Mouse (Mus musculus) heart, embryonic 12.5 days (tissue): ENCODE measurements around the gene Arih1. TPM values are rescaled to one million over a fixed set of nuclear protein-coding genes. Genes with fewer than 3 reads are reported as not detected.
"Not testable (repeated sequence)": the region's sequence is repeated elsewhere in the genome, so short reads cannot be mapped to it uniquely, and the experiment has no call there.

Source experiments
- ATAC-seq: fragments of 200-750 bp; cut with Nextera tagmentation; 2 replicates; pipeline ENCODE4 v1.8.0; 2017; ENCODE audit warnings: moderate TSS enrichment, moderate library complexity; ENCODE audit not compliant: insufficient number of reproducible peaks, low FRiP score
- H3K27ac ChIP-seq: fragments of 300-500 bp; sonication (generic); 2 replicates; pipeline ENCODE4 v1.5.1; 2016; ENCODE audit warnings: mild to moderate bottlenecking, moderate library complexity; ENCODE audit not compliant: poor library complexity, severe bottlenecking
- H3K27me3 ChIP-seq: fragments of 300-500 bp; sonication (generic); replicated peaks from 2 replicates; pipeline ENCODE4 v1.6.1; 2016; ENCODE audit warnings: mild to moderate bottlenecking, moderate library complexity
- H3K36me3 ChIP-seq: fragments of 300-500 bp; sonication (generic); 2 replicates; pipeline ENCODE4 v1.6.1; 2016; ENCODE audit warnings: mild to moderate bottlenecking, moderate library complexity
- H3K4me1 ChIP-seq: fragments of 300-500 bp; sonication (generic); replicated peaks from 2 replicates; pipeline ENCODE4 v1.6.1; 2016; ENCODE audit warnings: mild to moderate bottlenecking
- H3K4me2 ChIP-seq: fragments of 300-500 bp; sonication (generic); 2 replicates; pipeline ENCODE4 v1.6.1; 2016; ENCODE audit warnings: mild to moderate bottlenecking, moderate library complexity
- H3K4me3 ChIP-seq: fragments of 300-500 bp; sonication (generic); 2 replicates; pipeline ENCODE4 v1.5.1; 2016; ENCODE audit warnings: mild to moderate bottlenecking
- H3K9ac ChIP-seq: fragments of 300-500 bp; sonication (generic); 2 replicates; pipeline ENCODE4 v1.6.1; 2016; ENCODE audit warnings: mild to moderate bottlenecking, moderate library complexity
- H3K9me3 ChIP-seq: fragments of 300-500 bp; sonication (generic); replicated peaks from 2 replicates; pipeline ENCODE4 v1.6.1; 2016; ENCODE audit warnings: mild to moderate bottlenecking, moderate library complexity
- WGBS: fragments of 180-500 bp; shearing (Covaris S2); methylation state at CpG from one replicate; pipeline ENCODE4 v1.1.7; 2016; 5-methylcytosine and 5-hydroxymethylcytosine counted together
- polyA plus RNA-seq: library from polyadenylated mRNA; unstranded; fragments of >200 nt; fragmentation: Nextera tagmentation; extraction: Ambion mirVana; gene quantifications from 2 replicates; pipeline ENCODE4 v1.2.1, GENCODE M21; 2016

Gene Arih1
- polyA plus RNA-seq, 1 experiment from 2014 or later, result 20.9 TPM

DNA sequence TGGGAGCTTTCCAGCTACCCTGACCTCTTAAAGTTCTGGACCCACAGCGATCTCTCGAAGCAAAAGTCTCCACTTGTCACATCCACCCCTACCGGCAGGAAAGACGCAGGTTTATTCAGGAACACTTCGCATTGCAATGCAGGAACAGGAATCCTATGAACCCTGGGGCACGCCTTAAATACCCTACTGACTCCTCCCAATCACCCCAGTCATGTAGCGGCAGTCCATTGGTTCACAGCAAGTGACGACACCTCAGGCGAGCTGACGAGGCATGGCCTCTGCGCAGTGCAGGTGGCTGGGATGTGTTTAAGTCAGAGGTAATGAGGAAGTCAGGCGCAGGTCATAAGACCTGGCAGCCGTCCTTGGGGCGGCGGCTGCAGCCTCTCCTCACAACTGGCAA, 110.8 kb downstream of the Arih1 start:
- Histone ChIP-seq H3K4me1 (no peaks in the 10 kb centered on the region), H3K4me2 (no peak overlapping the region), H3K9me3 (peaks cover 21% of the 10 kb centered on the region), H3K4me3 (no peak overlapping the region), H3K36me3 (no peaks in the 10 kb centered on the region), H3K27ac (no peak overlapping the region), H3K9ac (no peak overlapping the region), H3K27me3 (no peaks in the 10 kb centered on the region)
- WGBS, result 85% methylated on average over 15 of the region's 15 CpGs
- ATAC-seq, result no peak

- 87% methylated on average over 9 of the region's 9 CpGs for WGBS
- Histone ChIP-seq H3K27ac (no peak overlapping the region), H3K9ac (no peak overlapping the region), H3K36me3 (no peaks in the 10 kb centered on the region), H3K4me1 (no peaks in the 10 kb centered on the region), H3K4me3 (no peak overlapping the region), H3K4me2 (no peak overlapping the region), H3K27me3 (no peaks in the 10 kb centered on the region), H3K9me3 (peaks cover 20% of the 10 kb centered on the region)
- ATAC-seq, result no peak
Observed at GRCm38 (mm10) chr9:59369646-59370045, 116.8 kb downstream of the Arih1 start.

DNA sequence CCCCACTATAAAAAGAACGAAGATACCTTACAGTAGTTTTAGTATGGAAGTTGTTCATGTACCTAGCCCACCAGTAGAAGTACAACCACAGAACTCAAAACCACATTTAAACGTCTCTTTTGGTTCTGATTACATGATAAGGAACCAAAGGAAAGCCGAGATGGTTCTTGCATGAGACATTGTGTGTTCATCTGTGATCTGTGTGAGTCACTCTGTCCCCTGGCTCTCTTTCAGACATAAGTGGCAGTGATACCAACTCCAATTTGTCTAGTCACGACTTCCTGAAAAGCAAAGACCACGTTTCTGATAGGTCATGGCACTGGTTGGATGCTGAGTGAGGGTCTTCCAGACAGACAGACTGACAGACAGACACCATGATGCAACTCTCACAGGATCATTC, 117.2 kb downstream of the Arih1 start:
- H3K4me3 ChIP-seq, result no peak overlapping the region
- H3K27me3 ChIP-seq, result no peaks in the 10 kb centered on the region
- no peak overlapping the region for H3K9ac ChIP-seq
- no peak for ATAC-seq
- H3K36me3 ChIP-seq, result no peaks in the 10 kb centered on the region
- no peaks in the 10 kb centered on the region for H3K4me1 ChIP-seq
- peaks cover 15% of the 10 kb centered on the region for H3K9me3 ChIP-seq
- no peak overlapping the region for H3K4me2 ChIP-seq
- 70% methylated on average over 5 of the region's 5 CpGs for WGBS
- no peak overlapping the region for H3K27ac ChIP-seq

GRCm38 (mm10) chr9:59360487-59360886, 125.9 kb downstream of the Arih1 start:
- ATAC-seq, result not testable (repeated sequence)

DNA sequence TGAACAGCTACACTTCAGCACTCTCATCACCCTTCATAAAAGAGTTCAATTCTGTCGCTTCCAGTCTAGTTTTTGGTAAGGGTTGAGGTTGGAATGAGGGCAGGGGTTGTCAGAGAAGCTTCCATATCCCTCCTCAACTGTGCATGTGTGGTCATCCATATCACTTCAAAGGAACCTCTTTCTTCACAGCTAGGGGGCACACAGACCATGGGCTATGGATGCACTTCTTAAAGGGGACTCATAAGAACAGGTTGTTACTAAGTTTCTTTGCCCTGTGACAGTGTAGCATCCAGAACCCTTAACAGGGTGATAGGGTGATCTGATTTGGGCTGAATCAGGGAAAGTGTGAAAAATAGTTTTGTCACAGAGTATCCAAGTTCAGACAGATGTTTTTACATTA, 128.4 kb downstream of the Arih1 start:
- H3K27me3 ChIP-seq, H3K27ac ChIP-seq, H3K4me3 ChIP-seq, H3K4me2 ChIP-seq, H3K36me3 ChIP-seq, H3K4me1 ChIP-seq, H3K9me3 ChIP-seq, H3K9ac ChIP-seq, ATAC-seq: not testable (repeated sequence)
- 67% methylated on average over 1 of the region's 1 CpGs for WGBS

More at GRCm38 (mm10) chr9:59360487-59360886, 125.9 kb downstream of the Arih1 start:
- not testable (repeated sequence) for H3K27me3 ChIP-seq, H3K4me2 ChIP-seq, H3K4me1 ChIP-seq, H3K27ac ChIP-seq, H3K9me3 ChIP-seq, H3K9ac ChIP-seq, H3K4me3 ChIP-seq, H3K36me3 ChIP-seq
- 56% methylated on average over 2 of the region's 3 CpGs for WGBS

DNA sequence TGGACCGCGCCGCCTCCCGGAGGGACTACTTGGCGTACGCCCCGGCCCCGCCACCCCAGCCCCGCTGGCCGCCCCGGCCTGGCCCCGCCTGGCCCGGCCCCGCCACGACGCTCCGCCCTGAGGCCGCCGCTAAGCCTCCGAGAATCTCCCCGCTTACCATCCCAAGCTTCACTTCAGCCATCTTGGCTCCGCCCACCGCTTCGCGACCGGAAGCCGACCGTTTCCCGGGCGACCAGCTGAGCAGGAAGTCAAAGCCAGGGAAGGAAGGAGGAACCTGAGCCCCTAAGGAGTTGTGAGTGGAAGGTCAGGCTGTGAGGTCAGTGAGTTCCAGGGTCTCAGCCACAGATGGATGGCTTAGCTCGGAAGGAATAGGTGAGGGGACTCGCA, 133.2 kb downstream of the Arih1 start, which contains the start of gene Bbs4:
Gene Bbs4, minus strand, starts transcription at position 256 of the 387 bp plus-strand sequence.
- H3K9ac ChIP-seq, result peak within 1 kb of the TSS; percentile 77
- H3K4me3 ChIP-seq, result peak within 1 kb of the TSS; percentile 69
- 0 out of 2 replicates have a peak, but pooled peaks cover 4% of the 10 kb centered on the region for H3K4me1 ChIP-seq
- H3K27me3 ChIP-seq, result no peaks in the 10 kb centered on the region
- peak within 1 kb of the TSS; percentile 73 for H3K4me2 ChIP-seq
- peak; percentile 96 for ATAC-seq
- WGBS, result 1% methylated on average over 30 of the region's 32 CpGs
- H3K9me3 ChIP-seq, result no peaks in the 10 kb centered on the region
- H3K27ac ChIP-seq, result peak within 1 kb of the TSS; percentile 62
- H3K36me3 ChIP-seq, result no peaks in the 10 kb centered on the region

GRCm38 (mm10) chr9:59352586-59353252, 133.7 kb downstream of the Arih1 start:
- Histone ChIP-seq H3K4me2 (peak overlapping the region; percentile 73), H3K27me3 (no peaks in the 10 kb centered on the region), H3K9me3 (no peaks in the 10 kb centered on the region), H3K4me3 (peak overlapping the region; percentile 69), H3K4me1 (0 out of 2 replicates have a peak, but pooled peaks cover 4% of the 10 kb centered on the region), H3K9ac (peak overlapping the region; percentile 77), H3K36me3 (no peaks in the 10 kb centered on the region), H3K27ac (peak overlapping the region; percentile 62)
- WGBS, result 13% methylated on average over 15 of the region's 15 CpGs
- no peak for ATAC-seq

GRCm38 (mm10) chr9:59346176-59346575, 140.2 kb downstream of the Arih1 start:
- Histone ChIP-seq H3K9me3 (peaks cover 3% of the 10 kb centered on the region; the same call in 1 of the 2 replicates), H3K27ac (no peak overlapping the region), H3K4me1 (no peaks in the 10 kb centered on the region), H3K4me3 (no peak overlapping the region), H3K27me3 (no peaks in the 10 kb centered on the region), H3K9ac (no peak overlapping the region), H3K36me3 (peaks cover 7% of the 10 kb centered on the region), H3K4me2 (no peak overlapping the region)
- ATAC-seq, result no peak
- 46% methylated on average over 2 of the region's 2 CpGs for WGBS

GRCm38 (mm10) chr9:59340002-59340401, 146.4 kb downstream of the Arih1 start:
- peaks cover 3% of the 10 kb centered on the region; the same call in 1 of the 2 replicates for H3K9me3 ChIP-seq
- ATAC-seq, result no peak
- H3K27me3 ChIP-seq, result no peaks in the 10 kb centered on the region
- no peaks in the 10 kb centered on the region for H3K4me1 ChIP-seq
- H3K27ac ChIP-seq, result no peak overlapping the region
- H3K4me3 ChIP-seq, result no peak overlapping the region
- no peak overlapping the region for H3K9ac ChIP-seq
- 79% methylated on average over 9 of the region's 9 CpGs for WGBS
- no peak overlapping the region for H3K4me2 ChIP-seq
- H3K36me3 ChIP-seq, result peaks cover 19% of the 10 kb centered on the region

DNA sequence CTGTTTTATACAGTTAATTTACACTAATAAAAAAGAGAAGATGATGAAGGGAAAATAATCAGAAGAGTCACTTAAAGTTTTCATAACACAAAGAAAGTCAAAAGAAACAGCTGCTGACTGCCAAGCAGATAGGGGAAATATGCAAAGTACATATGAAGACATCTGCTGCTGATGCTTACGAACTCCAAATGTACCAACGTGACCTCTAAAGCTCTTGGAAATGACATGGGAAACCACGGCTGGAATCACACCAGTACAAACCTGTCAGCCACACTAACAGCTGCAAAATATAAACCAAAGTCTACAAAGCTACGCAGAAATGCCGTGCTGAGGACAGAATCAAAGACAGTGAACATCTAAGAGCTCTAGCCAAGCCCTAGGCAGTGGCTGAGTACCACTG, 147.3 kb downstream of the Arih1 start:
- no peak overlapping the region for H3K27ac ChIP-seq
- no peak overlapping the region for H3K9ac ChIP-seq
- no peak for ATAC-seq
- H3K4me2 ChIP-seq, result no peak overlapping the region
- H3K36me3 ChIP-seq, result peaks cover 19% of the 10 kb centered on the region
- H3K9me3 ChIP-seq, result peaks cover 3% of the 10 kb centered on the region; the same call in 1 of the 2 replicates
- H3K4me3 ChIP-seq, result no peak overlapping the region
- H3K4me1 ChIP-seq, result no peaks in the 10 kb centered on the region
- H3K27me3 ChIP-seq, result no peaks in the 10 kb centered on the region
- 87% methylated on average over 5 of the region's 5 CpGs for WGBS

DNA sequence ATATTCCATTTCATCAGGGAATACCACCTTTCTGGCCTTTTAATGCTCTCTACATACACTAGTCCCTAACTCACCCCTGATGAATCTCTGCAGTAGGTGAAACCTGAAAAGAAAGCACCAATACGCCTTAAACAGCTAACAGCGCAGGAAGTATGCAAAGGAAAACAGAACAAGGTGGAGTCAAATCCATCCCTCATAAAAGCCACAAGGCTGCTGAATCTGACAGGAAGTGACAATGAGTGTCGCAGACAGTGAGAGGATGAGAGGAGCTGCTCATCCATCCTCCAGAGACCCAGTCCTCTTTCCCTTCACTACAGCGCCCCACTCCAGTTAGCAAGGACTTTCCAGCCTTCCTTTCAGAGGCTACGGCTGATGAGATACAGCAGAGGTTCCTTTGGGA, 148.0 kb downstream of the Arih1 start:
- no peak for ATAC-seq
- 77% methylated on average over 5 of the region's 5 CpGs for WGBS
- Histone ChIP-seq H3K9ac (no peak overlapping the region), H3K36me3 (peaks cover 20% of the 10 kb centered on the region), H3K4me2 (no peak overlapping the region), H3K27ac (no peak overlapping the region), H3K4me1 (no peaks in the 10 kb centered on the region), H3K9me3 (peaks cover 3% of the 10 kb centered on the region; the same call in 1 of the 2 replicates), H3K27me3 (no peaks in the 10 kb centered on the region), H3K4me3 (no peak overlapping the region)
